Mouse (Mus musculus) testis, adult 2 months (tissue): ENCODE measurements around the gene Paqr7. TPM values are rescaled to one million over a fixed set of nuclear protein-coding genes. Genes with fewer than 3 reads are reported as not detected.

Experiments used
- H3K27ac ChIP-seq: fragments of 200-500 bp; 2 replicates; pipeline ENCODE4 v1.5.1; 2012; ENCODE audit warnings: low read depth, low read length; ENCODE audit not compliant: control insufficient read depth, insufficient read depth
- H3K27me3 ChIP-seq: fragments of 200-500 bp; 2 replicates; pipeline ENCODE4 v1.6.1; 2012; ENCODE audit warnings: mild to moderate bottlenecking, low read length, moderate library complexity; ENCODE audit not compliant: control insufficient read depth, insufficient read depth
- H3K36me3 ChIP-seq: fragments of 200-500 bp; 2 replicates; pipeline ENCODE4 v1.6.1; 2012; ENCODE audit warnings: mild to moderate bottlenecking, low read length; ENCODE audit not compliant: control insufficient read depth, insufficient read depth
- H3K4me1 ChIP-seq: fragments of 200-500 bp; 2 replicates; pipeline ENCODE4 v1.6.1; 2012; ENCODE audit warnings: low read length; ENCODE audit not compliant: control insufficient read depth, insufficient read depth
- H3K4me3 ChIP-seq: fragments of 200-500 bp; 2 replicates; pipeline ENCODE4 v1.5.1; 2012; ENCODE audit warnings: low read depth, mild to moderate bottlenecking, low read length, moderate library complexity, mixed read lengths; ENCODE audit not compliant: control insufficient read depth
- CTCF ChIP-seq: fragments of 200-500 bp; IDR thresholded peaks from 2 replicates; pipeline ENCODE4 v1.5.1; 2012; ENCODE audit warnings: low read depth, mild to moderate bottlenecking, inconsistent platforms, low read length, moderate library complexity; ENCODE audit not compliant: control insufficient read depth, insufficient read depth, insufficient replicate concordance
- POLR2A ChIP-seq: fragments of 200-500 bp; IDR thresholded peaks from 2 replicates; pipeline ENCODE4 v1.6.1; 2012; ENCODE audit warnings: low read depth, mild to moderate bottlenecking, inconsistent platforms, low read length, moderate library complexity; ENCODE audit not compliant: control insufficient read depth
- polyA plus RNA-seq: library from polyadenylated mRNA; depleted of rRNA; stranded (reverse); fragments of >200 nt; gene quantifications from 2 replicates; pipeline ENCODE4 v1.2.3, GENCODE M21; 2012

Paqr7 gene
- polyA plus RNA-seq, 1 experiment: 67.1 TPM

DNA sequence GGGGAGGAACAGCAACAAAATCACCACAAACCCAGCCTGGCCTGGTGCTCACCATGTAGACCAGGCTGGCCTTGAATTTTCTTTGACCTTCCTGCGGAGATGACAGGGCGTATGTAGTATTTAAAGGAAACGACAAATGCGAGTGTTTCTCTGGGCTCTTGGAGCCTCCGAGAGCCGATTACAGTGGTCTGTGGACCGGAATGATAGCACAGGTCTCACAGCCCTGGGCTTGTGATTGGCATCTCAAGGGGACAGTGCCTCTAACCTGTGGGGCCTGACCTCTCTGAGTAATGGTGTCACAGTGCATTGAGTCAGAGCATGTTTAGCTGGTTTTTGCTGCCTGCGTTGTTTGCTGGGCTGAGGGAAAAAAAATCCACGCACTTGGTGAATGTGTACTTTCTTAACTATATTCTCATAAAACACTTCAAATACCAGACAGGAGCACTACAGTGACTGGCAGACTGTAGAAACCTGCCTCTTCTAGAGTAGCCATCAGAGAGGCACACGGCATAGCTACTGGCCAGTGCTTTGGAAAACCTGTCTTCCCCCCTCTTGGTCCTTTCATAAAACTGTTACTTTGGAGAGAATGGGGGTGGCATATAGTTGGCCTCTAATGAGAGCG, 17.9 kb downstream of the Paqr7 start:
- H3K4me1 ChIP-seq: peaks cover 13% of the 10 kb centered on the region
- peak overlapping the region; percentile 64 for H3K27ac ChIP-seq
- H3K4me3 ChIP-seq: no peak overlapping the region
- no peak for TF ChIP-seq POLR2A
- TF ChIP-seq CTCF: no peak
- no peaks in the 10 kb centered on the region for H3K27me3 ChIP-seq
- H3K36me3 ChIP-seq: no peaks in the 10 kb centered on the region

DNA sequence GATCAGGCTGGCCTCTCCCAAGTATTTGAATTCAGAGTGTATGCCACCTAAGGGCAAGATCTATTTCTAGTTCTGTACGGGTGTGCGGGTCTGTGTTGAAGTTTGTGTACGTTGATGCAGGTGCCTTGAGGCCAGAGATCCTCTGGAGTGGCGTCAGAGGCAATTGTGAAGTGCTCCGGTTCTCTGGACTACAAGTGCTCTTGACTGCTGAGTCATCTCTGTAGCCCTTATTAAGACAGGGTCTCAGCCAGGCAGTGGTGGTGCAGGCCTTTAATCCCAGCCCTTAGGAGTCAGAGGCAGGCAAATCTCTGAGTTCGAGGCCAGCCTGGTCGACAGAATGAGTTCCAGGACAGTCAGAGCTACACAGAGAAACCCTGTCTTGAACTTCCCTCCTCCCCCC, 19.1 kb downstream of the Paqr7 start:
- Histone ChIP-seq H3K36me3 (no peaks in the 10 kb centered on the region), H3K27me3 (no peaks in the 10 kb centered on the region), H3K4me1 (peaks cover 16% of the 10 kb centered on the region), H3K4me3 (no peak overlapping the region), H3K27ac (no peak overlapping the region)
- TF ChIP-seq CTCF: no peak
- no peak for TF ChIP-seq POLR2A

- H3K27ac ChIP-seq: peak overlapping the region; percentile 77
- no peaks in the 10 kb centered on the region for H3K36me3 ChIP-seq
- no peak overlapping the region for H3K4me3 ChIP-seq
- H3K4me1 ChIP-seq: peaks cover 9% of the 10 kb centered on the region
- TF ChIP-seq CTCF: no peak
- TF ChIP-seq POLR2A: 0 out of 2 replicates have a peak, but pooled peaks have one; percentile 27
- no peaks in the 10 kb centered on the region for H3K27me3 ChIP-seq
Observed at GRCm38 (mm10) chr4:134516981-134517380, 20.5 kb downstream of the Paqr7 start.

DNA sequence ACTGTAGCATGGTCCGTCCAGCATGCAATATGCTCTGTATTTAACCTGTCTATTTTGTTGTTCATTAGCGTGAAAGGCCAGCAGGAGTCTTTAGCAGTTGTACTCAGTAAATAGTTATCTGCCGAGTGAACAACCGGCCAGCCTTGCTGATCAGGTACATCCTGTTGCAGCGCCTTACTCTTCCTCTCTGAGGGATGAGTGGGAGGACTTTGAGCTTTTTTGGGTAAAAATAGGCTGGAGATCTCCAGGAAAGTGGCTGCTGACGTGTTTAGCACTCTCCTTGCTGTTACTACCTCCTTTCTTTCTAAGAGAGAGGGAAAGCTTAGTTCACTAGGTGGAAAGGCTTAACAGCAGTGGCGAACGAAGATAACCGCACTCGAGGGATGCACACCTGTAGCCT, 21.2 kb downstream of the Paqr7 start:
- Histone ChIP-seq H3K36me3 (no peaks in the 10 kb centered on the region; the same call in 1 of the 2 replicates), H3K4me1 (peaks cover 8% of the 10 kb centered on the region), H3K27me3 (no peaks in the 10 kb centered on the region), H3K4me3 (no peak overlapping the region), H3K27ac (peak overlapping the region; percentile 77)
- TF ChIP-seq CTCF: no peak
- no peak for TF ChIP-seq POLR2A

GRCm38 (mm10) chr4:134518541-134518940, 22.0 kb downstream of the Paqr7 start:
- Histone ChIP-seq H3K4me1 (peaks cover 8% of the 10 kb centered on the region), H3K27ac (no peak overlapping the region), H3K4me3 (no peak overlapping the region), H3K36me3 (no peaks in the 10 kb centered on the region; the same call in 1 of the 2 replicates), H3K27me3 (no peaks in the 10 kb centered on the region)
- TF ChIP-seq POLR2A (no peak), CTCF (no peak)

DNA sequence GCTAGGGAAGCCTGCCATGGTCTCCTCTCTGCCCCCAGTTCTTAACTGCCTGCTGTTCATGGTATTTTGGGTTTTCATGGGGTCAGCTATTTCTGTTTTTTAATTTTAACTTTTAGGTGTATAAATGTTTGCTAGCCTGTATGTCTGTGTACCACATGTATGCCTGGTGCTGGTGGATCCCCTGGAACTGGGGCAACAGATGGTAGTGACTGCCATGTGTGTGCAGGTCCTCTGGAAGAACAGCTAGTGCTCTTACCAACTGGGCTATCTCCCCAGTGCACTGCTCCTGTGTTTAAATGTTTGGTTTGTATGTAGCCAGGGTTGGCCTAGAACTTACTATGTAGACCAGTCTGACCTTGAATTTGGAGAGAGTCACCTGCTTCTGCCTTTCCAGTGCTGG, 22.8 kb downstream of the Paqr7 start:
- TF ChIP-seq CTCF (no peak), POLR2A (no peak)
- Histone ChIP-seq H3K4me1 (peaks cover 8% of the 10 kb centered on the region), H3K27me3 (no peaks in the 10 kb centered on the region), H3K4me3 (no peak overlapping the region), H3K27ac (no peak overlapping the region), H3K36me3 (no peaks in the 10 kb centered on the region; the same call in 1 of the 2 replicates)

GRCm38 (mm10) chr4:134523447-134523846, 26.9 kb downstream of the Paqr7 start:
- TF ChIP-seq POLR2A (no peak), CTCF (no peak)
- peaks cover 6% of the 10 kb centered on the region for H3K36me3 ChIP-seq
- 0 out of 2 replicates have a peak, but pooled peaks cover 3% of the 10 kb centered on the region for H3K4me1 ChIP-seq
- no peaks in the 10 kb centered on the region for H3K27me3 ChIP-seq
- no peak overlapping the region for H3K4me3 ChIP-seq
- no peak overlapping the region for H3K27ac ChIP-seq

DNA sequence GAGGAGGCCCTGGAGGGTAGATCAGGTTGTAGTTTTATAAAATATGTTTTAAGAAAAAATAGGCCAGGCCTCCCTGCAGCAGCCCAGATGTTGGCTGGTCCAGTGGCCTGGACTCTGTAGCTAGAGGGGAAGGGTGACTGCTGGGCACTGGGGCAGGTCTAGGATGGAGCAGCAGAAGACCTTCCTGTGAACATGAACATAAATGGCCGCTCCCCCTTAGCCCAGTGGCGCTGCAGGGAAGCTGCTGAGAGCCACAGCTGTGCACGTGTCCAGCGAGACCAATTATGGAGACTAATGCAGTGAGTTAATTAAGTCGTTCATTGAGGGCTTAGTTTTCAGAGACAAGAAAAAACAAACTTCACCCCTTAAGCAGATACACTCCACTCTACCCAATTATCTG, 29.3 kb downstream of the Paqr7 start:
- Histone ChIP-seq H3K36me3 (peaks cover 8% of the 10 kb centered on the region), H3K27me3 (no peaks in the 10 kb centered on the region), H3K4me1 (no peaks in the 10 kb centered on the region), H3K4me3 (no peak overlapping the region), H3K27ac (no peak overlapping the region)
- TF ChIP-seq CTCF: no peak
- no peak for TF ChIP-seq POLR2A
